Mouse (Mus musculus): Measurements from ENCODE around the gene Rsph14. TPM values are rescaled to one million over a fixed set of nuclear protein-coding genes. Genes with fewer than 3 reads are reported as not detected.

Gene Rsph14
- polyA plus RNA-seq, 1 experiment: not detected

GRCm38 (mm10) chr10:74924274-74924673 lies 108.1 kb downstream of the Rsph14 start:
- H3K27ac ChIP-seq (ENCODE audit: insufficient read depth, low read length): no peak overlapping the region
- H3K9me3 ChIP-seq (replicated peaks; ENCODE audit: control insufficient read depth, insufficient read depth, low read length, poor library complexity, severe bottlenecking): no peaks in the 10 kb centered on the region
- no peak overlapping the region for H3K9ac ChIP-seq (ENCODE audit: low read depth, poor library complexity, severe bottlenecking)
- no peak for TF ChIP-seq CTCF (IDR thresholded peaks at IDR 0.05; ENCODE audit: low read depth, low read length)
- TF ChIP-seq EP300 (IDR thresholded peaks at IDR 0.05; ENCODE audit: insufficient read depth, low read depth, low read length): no peak
- no peaks in the 10 kb centered on the region for H3K36me3 ChIP-seq (ENCODE audit: control insufficient read depth, insufficient read depth, low read length, poor library complexity, severe bottlenecking)
- no peaks in the 10 kb centered on the region for H3K27me3 ChIP-seq (ENCODE audit: control insufficient read depth, insufficient read depth, low read length, poor library complexity, severe bottlenecking)
- H3K4me3 ChIP-seq (ENCODE audit: low read depth, low read length): no peak overlapping the region
- H3K4me1 ChIP-seq (ENCODE audit: control insufficient read depth, insufficient read depth, low read length): no peaks in the 10 kb centered on the region

DNA sequence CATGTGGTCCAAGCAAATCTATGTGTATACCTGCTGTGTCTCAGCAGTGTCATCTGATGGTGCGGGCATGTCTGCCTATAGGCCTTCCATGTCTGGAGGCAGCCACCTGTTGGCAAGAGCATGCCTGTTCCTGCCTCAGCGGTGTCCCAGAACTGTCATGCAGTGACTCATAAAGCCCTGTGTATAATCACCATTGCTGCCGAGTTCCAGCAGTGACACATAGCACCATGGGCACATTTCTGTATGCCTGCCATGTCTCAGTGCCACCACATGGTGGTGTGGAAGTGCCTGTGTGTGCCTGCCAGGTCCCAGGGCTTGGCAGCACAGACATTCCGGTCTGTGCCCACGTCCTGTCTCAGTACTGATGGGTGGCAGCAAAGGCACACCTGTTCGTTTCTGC lies 109.6 kb downstream of the Rsph14 start:
- no peaks in the 10 kb centered on the region for H3K9me3 ChIP-seq (replicated peaks; ENCODE audit: control insufficient read depth, insufficient read depth, low read length, poor library complexity, severe bottlenecking)
- H3K9ac ChIP-seq (ENCODE audit: low read depth, poor library complexity, severe bottlenecking): no peak overlapping the region
- no peak overlapping the region for H3K4me3 ChIP-seq (ENCODE audit: low read depth, low read length)
- TF ChIP-seq EP300 (IDR thresholded peaks at IDR 0.05; ENCODE audit: insufficient read depth, low read depth, low read length) (no peak), POLR2A (IDR thresholded peaks at IDR 0.05; ENCODE audit: insufficient read depth, low read length) (no peak), CTCF (IDR thresholded peaks at IDR 0.05; ENCODE audit: low read depth, low read length) (no peak)
- H3K4me1 ChIP-seq (ENCODE audit: control insufficient read depth, insufficient read depth, low read length): no peaks in the 10 kb centered on the region
- no peaks in the 10 kb centered on the region for H3K27me3 ChIP-seq (ENCODE audit: control insufficient read depth, insufficient read depth, low read length, poor library complexity, severe bottlenecking)
- H3K27ac ChIP-seq (ENCODE audit: insufficient read depth, low read length): no peak overlapping the region
- no peaks in the 10 kb centered on the region for H3K36me3 ChIP-seq (ENCODE audit: control insufficient read depth, insufficient read depth, low read length, poor library complexity, severe bottlenecking)

GRCm38 (mm10) chr10:74921614-74922013 lies 110.8 kb downstream of the Rsph14 start:
- H3K9ac ChIP-seq (ENCODE audit: low read depth, poor library complexity, severe bottlenecking): no peak overlapping the region
- TF ChIP-seq POLR2A (IDR thresholded peaks at IDR 0.05; ENCODE audit: insufficient read depth, low read length) (no peak), EP300 (IDR thresholded peaks at IDR 0.05; ENCODE audit: insufficient read depth, low read depth, low read length) (no peak), CTCF (IDR thresholded peaks at IDR 0.05; ENCODE audit: low read depth, low read length) (no peak)
- H3K4me3 ChIP-seq (ENCODE audit: low read depth, low read length): no peak overlapping the region

DNA sequence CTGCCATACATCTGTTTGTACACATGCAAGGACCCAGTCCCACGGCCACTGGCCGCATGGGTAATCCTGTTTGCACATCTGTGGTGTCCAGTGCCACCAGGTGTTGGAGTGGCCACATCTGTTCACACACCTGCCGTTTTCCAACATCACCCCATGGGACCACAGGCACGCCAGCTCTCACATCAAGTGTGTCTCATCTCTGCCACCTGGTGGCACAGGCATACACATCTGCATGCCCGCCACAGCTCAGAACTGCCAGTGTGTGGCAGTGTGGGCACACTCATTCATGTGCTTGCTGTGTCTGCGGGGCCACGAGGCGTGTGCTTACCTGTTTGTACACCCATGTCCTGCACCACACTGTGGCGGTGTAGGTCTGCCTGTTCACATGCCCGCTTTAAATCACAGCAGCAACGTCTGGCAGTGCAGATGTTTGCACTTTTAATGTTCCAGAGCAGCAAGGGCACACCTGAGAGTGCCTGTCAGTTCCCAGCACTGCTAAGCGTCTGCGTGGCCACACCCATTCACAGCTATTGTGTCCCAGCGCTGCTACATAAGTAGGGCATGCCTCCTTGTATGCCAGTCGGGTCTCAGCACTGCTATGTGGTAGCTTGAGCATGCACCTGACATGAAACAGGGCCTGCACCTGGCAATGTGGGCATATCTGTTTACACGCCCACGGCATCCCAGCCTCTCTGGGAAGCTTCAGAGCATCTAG lies 111.4 kb downstream of the Rsph14 start:
- Histone ChIP-seq H3K27me3 (ENCODE audit: control insufficient read depth, insufficient read depth, low read length, poor library complexity, severe bottlenecking) (no peaks in the 10 kb centered on the region), H3K36me3 (ENCODE audit: control insufficient read depth, insufficient read depth, low read length, poor library complexity, severe bottlenecking) (no peaks in the 10 kb centered on the region), H3K9ac (ENCODE audit: low read depth, poor library complexity, severe bottlenecking) (no peak overlapping the region), H3K27ac (ENCODE audit: insufficient read depth, low read length) (no peak overlapping the region), H3K9me3 (replicated peaks; ENCODE audit: control insufficient read depth, insufficient read depth, low read length, poor library complexity, severe bottlenecking) (no peaks in the 10 kb centered on the region), H3K4me1 (ENCODE audit: control insufficient read depth, insufficient read depth, low read length) (no peaks in the 10 kb centered on the region), H3K4me3 (ENCODE audit: low read depth, low read length) (no peak overlapping the region)
- TF ChIP-seq POLR2A (IDR thresholded peaks at IDR 0.05; ENCODE audit: insufficient read depth, low read length) (no peak), CTCF (IDR thresholded peaks at IDR 0.05; ENCODE audit: low read depth, low read length) (no peak), EP300 (IDR thresholded peaks at IDR 0.05; ENCODE audit: insufficient read depth, low read depth, low read length) (no peak)

More at GRCm38 (mm10) chr10:74921614-74922013, 110.8 kb downstream of the Rsph14 start:
- no peaks in the 10 kb centered on the region for H3K4me1 ChIP-seq (ENCODE audit: control insufficient read depth, insufficient read depth, low read length)
- H3K9me3 ChIP-seq (replicated peaks; ENCODE audit: control insufficient read depth, insufficient read depth, low read length, poor library complexity, severe bottlenecking): no peaks in the 10 kb centered on the region
- no peaks in the 10 kb centered on the region for H3K27me3 ChIP-seq (ENCODE audit: control insufficient read depth, insufficient read depth, low read length, poor library complexity, severe bottlenecking)
- no peaks in the 10 kb centered on the region for H3K36me3 ChIP-seq (ENCODE audit: control insufficient read depth, insufficient read depth, low read length, poor library complexity, severe bottlenecking)
- H3K27ac ChIP-seq (ENCODE audit: insufficient read depth, low read length): no peak overlapping the region

GRCm38 (mm10) chr10:74919277-74919676 lies 113.1 kb downstream of the Rsph14 start:
- TF ChIP-seq EP300 (IDR thresholded peaks at IDR 0.05; ENCODE audit: insufficient read depth, low read depth, low read length) (no peak), POLR2A (IDR thresholded peaks at IDR 0.05; ENCODE audit: insufficient read depth, low read length) (no peak), CTCF (IDR thresholded peaks at IDR 0.05; ENCODE audit: low read depth, low read length) (no peak)
- H3K36me3 ChIP-seq (ENCODE audit: control insufficient read depth, insufficient read depth, low read length, poor library complexity, severe bottlenecking): no peaks in the 10 kb centered on the region
- H3K27me3 ChIP-seq (ENCODE audit: control insufficient read depth, insufficient read depth, low read length, poor library complexity, severe bottlenecking): no peaks in the 10 kb centered on the region
- H3K4me1 ChIP-seq (ENCODE audit: control insufficient read depth, insufficient read depth, low read length): no peaks in the 10 kb centered on the region
- H3K4me3 ChIP-seq (ENCODE audit: low read depth, low read length): peak overlapping the region; percentile 15; the same call in 1 of the 2 replicates
- no peak overlapping the region for H3K27ac ChIP-seq (ENCODE audit: insufficient read depth, low read length)
- no peak overlapping the region for H3K9ac ChIP-seq (ENCODE audit: low read depth, poor library complexity, severe bottlenecking)
- no peaks in the 10 kb centered on the region for H3K9me3 ChIP-seq (replicated peaks; ENCODE audit: control insufficient read depth, insufficient read depth, low read length, poor library complexity, severe bottlenecking)

GRCm38 (mm10) chr10:74908431-74908830 lies 124.0 kb downstream of the Rsph14 start:
- Histone ChIP-seq H3K9me3 (replicated peaks; ENCODE audit: control insufficient read depth, insufficient read depth, low read length, poor library complexity, severe bottlenecking) (no peaks in the 10 kb centered on the region), H3K27me3 (ENCODE audit: control insufficient read depth, insufficient read depth, low read length, poor library complexity, severe bottlenecking) (no peaks in the 10 kb centered on the region), H3K4me1 (ENCODE audit: control insufficient read depth, insufficient read depth, low read length) (no peaks in the 10 kb centered on the region), H3K27ac (ENCODE audit: insufficient read depth, low read length) (no peak overlapping the region), H3K9ac (ENCODE audit: low read depth, poor library complexity, severe bottlenecking) (no peak overlapping the region), H3K36me3 (ENCODE audit: control insufficient read depth, insufficient read depth, low read length, poor library complexity, severe bottlenecking) (no peaks in the 10 kb centered on the region), H3K4me3 (ENCODE audit: low read depth, low read length) (no peak overlapping the region)
- no peak for TF ChIP-seq POLR2A (IDR thresholded peaks at IDR 0.05; ENCODE audit: insufficient read depth, low read length)
- no peak for TF ChIP-seq EP300 (IDR thresholded peaks at IDR 0.05; ENCODE audit: insufficient read depth, low read depth, low read length)
- TF ChIP-seq CTCF (IDR thresholded peaks at IDR 0.05; ENCODE audit: low read depth, low read length): no peak

Other genes with a start within 250 kb of the Rsph14 start
- 3.1 and 4.0 TPM in 2 replicates for gene Gnaz, start 65.4 kb downstream of the Rsph14 start, polyA plus RNA-seq (2011; ENCODE audit: insufficient read depth, insufficient read length, low read depth, missing spikeins)
- gene Rab36, start 4.5 kb upstream of the Rsph14 start, polyA plus RNA-seq (2011; ENCODE audit: insufficient read depth, insufficient read length, low read depth, missing spikeins): 1.2 and 1.3 TPM in 2 replicates
- gene Bcr, start 28.0 kb upstream of the Rsph14 start, polyA plus RNA-seq (2011; ENCODE audit: insufficient read depth, insufficient read length, low read depth, missing spikeins): 22.9 and 28.2 TPM in 2 replicates
- 41.2 and 41.5 TPM in 2 replicates for gene Specc1l, start 179.5 kb upstream of the Rsph14 start, polyA plus RNA-seq (2011; ENCODE audit: insufficient read depth, insufficient read length, low read depth, missing spikeins)